Mouse (Mus musculus): Measurements from ENCODE around the gene A930017K11Rik.

- TF ChIP-seq GATA1 (IDR thresholded peaks at IDR 0.05; ENCODE audit: borderline replicate concordance, low read length) (no peak), FLI1 (IDR thresholded peaks at IDR 0.05; ENCODE audit: low read length) (no peak)
These were observed at the start of gene A930017K11Rik for GRCm38 (mm10) chr17:25951803-25952623.

Measured in megakaryocyte, embryonic 14.5 days (primary cell).